Mouse (Mus musculus): ENCODE measurements around the gene Cabp1.

Cabp1 gene

DNA sequence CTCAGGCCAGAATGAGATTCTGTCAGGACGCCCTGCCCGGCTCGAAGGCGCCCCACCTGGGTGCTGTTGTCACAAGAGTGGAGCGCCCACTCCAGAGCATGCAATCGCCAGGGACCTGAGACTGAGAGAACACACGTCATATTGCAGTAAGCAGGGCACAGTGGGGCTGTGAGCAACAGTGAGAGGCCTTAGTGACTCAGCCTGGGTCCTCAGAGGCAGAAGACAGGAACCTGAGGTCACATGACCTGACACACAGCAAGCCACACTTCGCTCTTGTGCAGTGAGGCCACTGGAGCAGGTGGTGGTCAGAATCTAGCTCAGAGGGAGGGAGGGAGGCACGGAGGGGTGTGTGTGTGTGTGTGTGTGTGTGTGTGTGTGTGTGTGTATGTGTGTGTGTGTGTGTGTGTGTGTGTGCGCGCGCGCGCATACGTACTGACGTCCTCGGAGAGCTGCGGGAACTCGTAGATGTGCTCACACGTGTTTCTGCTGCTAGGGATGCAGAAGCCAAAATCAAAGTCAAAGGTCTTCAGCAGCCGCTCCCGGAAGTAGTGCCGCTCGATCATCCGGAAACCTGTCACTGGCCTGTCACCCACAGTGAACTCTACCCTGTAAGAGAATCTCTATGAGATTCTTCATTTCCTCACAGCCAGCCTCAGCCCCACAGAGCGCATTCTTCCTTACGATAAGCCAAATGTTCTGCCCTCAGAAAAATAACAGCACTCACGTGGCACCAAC is 67.4 kb downstream of the Cabp1 start:
- DNase-seq (ENCODE audit: low spot score in 2 of 2), result no peak

- DNase-seq (ENCODE audit: low spot score in 2 of 2), result peak; percentile 74 to 88
These were observed 68.8 kb downstream of the Cabp1 start for GRCm38 (mm10) chr5:115125211-115125871.

- DNase-seq (ENCODE audit: low spot score in 2 of 2), result no peak
These were observed 69.5 kb downstream of the Cabp1 start for GRCm38 (mm10) chr5:115124690-115125089.

- no peak for DNase-seq (ENCODE audit: low spot score in 2 of 2)
These were observed 73.2 kb downstream of the Cabp1 start for GRCm38 (mm10) chr5:115120978-115121377.

DNA sequence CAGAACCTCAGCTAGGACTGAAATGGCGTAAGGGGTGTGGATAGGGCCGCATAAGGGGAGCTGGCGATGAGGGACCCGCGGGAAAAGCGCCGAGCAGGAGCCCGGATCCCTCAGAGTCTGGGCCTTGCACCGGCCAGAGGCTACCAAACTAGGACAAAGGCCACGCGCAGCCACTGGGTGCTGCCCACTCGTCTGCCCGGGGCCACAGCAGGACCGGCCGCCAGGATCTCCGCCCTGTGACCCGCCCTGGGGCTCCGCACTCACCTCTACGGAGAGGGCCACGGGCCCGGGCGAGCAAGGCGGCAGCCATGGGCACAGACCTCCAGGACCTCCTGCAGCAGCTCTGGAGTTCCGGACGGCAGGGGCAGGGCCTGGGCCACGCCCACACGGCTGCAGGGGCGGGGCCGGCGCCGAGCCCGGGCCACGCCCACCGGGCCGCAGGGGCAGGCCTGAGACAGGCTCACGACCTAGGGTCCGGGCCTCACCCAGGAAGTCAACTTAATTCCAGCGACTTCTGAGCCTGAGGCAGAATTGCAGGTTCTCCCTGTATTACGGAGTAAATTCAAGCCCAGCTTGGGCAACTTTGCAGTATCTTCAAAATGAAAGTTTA is 75.1 kb downstream of the Cabp1 start, which contains the start of gene Acads:
Gene Acads (minus strand): TSS at position 386 of the 610 bp plus-strand sequence.
- peak; percentile 89 to 90 for DNase-seq (ENCODE audit: low spot score in 2 of 2)
